Mouse (Mus musculus): ENCODE results near the gene Vmn1r54.
"Not testable (repeated sequence)": the region's sequence is repeated elsewhere in the genome, so short reads cannot be mapped to it uniquely, and the experiment has no call there.

Gene Vmn1r54

DNA sequence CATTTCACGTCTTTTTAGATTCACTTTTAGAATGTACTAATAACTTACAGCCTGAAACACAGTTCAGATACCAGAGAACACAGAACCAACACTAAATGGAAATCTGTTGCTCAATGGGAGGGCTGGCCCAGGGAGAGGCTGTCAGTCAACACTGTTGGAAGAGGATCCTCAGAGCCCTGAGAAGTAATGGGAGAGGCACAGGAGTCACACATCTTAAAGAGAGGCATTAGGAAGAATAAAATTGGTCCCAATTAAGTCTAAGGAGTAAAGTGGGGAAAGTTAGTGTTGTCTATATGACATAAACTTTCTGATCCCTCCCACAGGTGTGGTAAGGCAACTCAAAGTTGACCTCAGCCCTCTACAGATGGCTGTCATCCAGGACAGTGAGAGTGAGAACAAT, at the start of gene Vmn1r54:
Gene Vmn1r54, plus strand, starts transcription at position 301 of the 400 bp plus-strand sequence.
- DNase-seq (ENCODE audit: low spot score), result no peak

DNA sequence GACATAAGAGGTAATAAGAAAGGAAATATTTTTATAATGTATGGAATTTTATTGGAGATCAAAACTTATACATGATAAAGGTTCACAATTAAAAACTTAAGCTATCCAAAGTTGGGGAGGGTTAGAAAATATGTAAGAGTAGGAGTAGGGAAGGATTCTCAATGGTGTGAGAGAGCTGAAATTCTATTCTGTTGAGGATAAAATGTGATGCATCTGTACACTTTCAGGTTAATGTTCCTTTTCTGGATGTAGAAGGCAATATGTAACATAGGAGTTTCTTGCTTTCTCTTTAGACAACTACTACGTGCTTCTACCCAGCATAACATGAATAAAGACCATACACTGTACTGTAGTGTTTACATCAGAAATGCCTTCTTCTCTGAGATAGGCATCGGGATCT, 43.6 kb upstream of the Vmn1r54 start, which contains the start of gene V1ra8:
Gene V1ra8, plus strand, starts transcription at position 301 of the 400 bp plus-strand sequence.
- DNase-seq (ENCODE audit: low spot score), result not testable (repeated sequence)

DNA sequence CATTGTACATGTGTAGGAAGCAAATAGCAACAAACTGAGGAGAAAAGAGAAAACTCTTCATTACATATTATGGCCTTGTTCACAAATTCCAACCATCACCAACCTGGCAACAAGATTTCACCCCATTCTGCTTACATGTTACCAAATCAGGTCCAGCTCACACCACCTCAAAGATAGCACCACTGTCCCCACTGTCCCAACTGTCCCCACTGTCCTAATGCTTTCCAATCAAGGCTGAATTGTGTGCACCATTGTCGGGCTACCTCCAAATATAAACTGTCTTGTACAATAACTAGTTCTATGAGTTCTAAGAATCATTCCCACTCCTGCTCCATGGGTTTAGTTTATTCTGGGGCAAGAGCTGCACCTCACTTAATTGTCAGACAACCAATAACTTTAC, 21.8 kb upstream of the Vmn1r54 start, which contains the start of gene Vmn1r53:
Gene Vmn1r53, minus strand, starts transcription at position 101 of the 400 bp plus-strand sequence.
- no peak for DNase-seq (ENCODE audit: low spot score)

DNA sequence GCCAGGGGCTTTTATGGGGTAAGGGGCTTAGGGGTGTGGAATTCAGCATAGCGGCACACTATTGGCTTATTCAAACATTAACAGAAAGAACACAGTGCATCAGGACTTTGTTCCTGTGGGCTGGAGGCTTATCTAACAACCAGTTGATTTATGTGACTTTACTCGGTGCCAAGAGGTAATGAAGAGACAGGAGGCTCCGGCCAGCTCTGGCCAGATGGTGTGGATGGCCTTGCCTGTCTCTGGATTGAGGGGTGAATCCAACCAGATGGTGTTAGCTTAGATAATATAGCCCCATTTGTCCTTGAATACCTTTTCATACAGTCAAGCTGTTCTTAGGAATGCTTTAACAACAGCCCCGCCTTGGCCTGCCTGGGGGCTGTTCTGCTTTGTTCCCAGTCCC, 14.0 kb upstream of the Vmn1r54 start:
- DNase-seq (ENCODE audit: low spot score), result not testable (repeated sequence)

DNA sequence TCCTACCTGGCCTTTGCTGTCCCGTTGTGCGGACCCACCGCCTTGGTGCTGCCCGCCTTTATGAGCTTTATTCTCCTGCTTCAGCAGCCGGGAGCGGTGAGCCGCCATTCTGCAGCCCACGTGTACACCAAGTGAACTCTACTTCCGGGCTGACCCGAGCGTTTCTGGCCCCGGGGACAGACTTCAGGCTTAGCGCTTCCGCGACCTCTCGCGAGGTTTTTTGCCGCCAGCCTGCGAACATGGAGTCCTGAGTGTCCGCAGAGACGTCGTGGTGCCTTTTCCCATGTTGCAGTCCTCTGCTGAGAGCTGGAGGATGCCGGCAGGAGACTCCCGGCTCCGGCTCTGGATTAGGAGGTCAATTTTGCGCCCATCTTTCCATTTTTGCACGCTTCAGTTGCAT, 13.4 kb upstream of the Vmn1r54 start:
- no peak for DNase-seq (ENCODE audit: low spot score)

DNA sequence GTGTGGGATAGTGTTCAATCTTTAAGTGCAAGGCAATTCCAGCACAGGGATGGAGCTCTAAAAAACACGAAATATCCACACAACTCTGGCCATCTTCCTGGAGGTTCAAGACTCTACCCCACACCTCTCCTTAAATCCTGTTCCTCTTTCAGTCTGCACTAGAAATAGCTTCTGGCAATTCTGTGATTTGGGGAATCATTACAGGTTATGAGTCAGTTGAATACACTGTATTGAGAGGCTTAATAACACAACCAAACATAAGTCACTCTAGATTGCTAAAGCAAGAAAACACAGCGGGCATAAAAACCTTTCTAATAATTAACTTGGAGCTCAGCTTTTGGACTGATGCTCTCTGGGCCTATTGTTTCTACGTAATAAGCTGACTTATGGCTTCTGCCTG, 2.1 kb upstream of the Vmn1r54 start:
- DNase-seq (ENCODE audit: low spot score), result no peak

DNA sequence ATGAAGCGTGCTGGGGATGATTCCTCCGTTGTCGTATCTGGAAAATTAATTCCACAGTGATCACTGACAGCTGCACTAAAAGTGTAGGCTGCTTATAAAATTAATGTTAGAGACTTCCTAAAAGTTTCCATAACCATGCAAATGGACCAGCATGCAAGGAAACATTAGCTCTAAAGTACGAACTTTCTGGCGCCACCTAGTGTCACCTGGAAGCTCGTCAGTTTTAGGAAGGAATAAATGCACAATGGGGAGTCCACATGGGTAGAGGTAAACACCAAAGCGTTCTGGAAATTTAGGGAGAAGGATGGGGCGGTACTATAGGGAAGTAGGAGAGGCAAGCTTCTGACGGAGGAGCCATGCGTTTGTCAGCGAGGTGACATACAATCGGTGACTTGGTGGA, 42.2 kb downstream of the Vmn1r54 start:
- peak; percentile 18 for DNase-seq (ENCODE audit: low spot score)

DNA sequence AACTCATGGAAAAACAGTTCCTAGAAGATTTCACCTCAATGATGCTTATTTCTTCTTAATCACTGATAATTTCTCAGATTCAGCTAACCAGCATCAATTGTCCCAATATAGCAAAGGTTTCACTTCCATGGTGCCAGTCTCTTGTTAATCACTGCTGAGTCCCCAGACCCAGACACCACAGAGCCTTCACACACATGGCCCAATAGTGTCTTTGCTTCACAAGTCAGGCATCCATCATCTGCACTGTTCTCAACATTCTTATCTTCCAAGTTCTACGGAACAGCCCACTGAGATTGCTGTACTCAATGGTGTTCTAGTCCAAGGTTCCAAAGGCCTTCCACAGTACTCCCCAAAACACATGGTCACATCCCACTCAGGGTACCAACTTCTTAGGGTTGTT, 54.8 kb downstream of the Vmn1r54 start, which contains the start of gene BC048671:
Gene BC048671, plus strand, starts transcription at position 301 of the 400 bp plus-strand sequence.
- no peak for DNase-seq (ENCODE audit: low spot score)

DNA sequence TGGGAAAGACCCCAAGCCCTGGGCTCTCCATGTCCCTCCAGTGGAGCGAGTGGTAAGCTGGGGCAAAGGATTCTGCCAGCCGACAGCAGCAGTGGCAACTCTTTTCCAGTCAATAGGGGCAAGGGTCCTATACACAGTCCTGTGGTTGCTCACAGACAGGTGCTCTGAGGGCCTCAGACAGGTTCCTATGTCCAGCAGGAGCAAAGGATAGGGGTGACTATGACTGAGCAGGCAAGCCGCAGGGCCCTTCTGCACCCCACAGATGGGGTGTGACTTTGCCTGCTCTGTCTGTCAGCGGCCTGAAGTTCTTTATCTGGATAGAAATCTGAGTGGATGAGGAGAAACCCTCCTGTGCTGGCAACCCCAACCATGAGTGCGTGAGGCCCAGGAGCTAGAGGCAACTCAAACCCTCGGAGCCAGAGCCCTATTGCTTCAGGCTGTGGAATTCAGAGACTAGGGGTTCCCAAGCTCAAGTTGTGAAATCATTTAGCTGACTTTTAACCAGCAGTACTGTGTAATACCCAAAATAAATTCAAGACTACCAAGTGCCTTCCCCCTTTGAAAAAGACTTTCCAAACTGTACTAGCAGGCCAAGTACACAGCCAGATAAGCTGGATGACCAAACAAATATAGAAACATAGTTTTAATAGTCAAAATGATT, 60.3 kb downstream of the Vmn1r54 start:
- DNase-seq (ENCODE audit: low spot score), result no peak

DNA sequence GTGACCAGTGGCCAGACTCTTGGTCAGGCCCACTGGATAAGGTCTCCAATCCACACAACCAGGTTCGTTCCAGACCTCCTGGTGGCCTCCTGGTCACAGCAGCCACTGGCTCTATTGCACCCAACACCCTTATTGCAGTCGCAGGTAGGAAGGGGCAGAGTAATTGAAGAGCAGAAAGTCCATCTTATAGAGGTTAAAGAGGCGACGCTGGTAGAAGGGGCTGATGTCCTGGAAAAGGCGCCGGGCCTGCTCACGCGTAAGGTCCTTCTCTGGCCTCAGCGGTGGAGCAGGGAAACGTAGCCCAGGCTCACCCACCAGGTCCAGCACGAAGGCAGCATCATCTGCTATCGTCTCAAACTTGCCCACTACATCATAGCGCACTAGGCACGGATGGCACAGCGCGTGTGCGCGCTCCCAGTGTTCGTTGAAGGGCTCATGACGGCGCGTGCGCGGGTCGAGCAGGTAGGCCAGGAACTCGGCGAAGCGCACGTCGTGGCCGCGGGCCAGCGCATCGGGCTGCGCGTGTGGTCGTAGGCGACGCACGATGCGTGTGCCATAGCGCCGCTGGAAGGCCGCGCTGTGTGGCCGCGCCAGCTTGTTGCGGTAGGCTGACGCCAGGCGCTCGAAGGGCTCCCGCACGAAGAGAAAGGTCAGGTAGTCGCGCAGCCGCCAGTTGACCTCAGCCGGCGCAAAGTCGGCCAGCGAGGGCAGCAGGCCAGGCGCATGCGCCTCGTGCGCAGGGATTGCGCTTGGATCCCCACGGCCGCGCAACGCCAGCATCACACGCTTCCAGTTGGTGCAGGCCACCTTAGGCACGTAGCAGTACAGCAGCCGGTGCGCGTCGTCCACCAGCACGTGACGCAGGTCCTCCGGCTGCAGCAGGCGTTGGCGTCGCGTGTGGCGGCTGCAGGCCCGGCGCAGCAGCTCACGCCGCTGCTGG, 63.0 kb downstream of the Vmn1r54 start:
- no peak for DNase-seq (ENCODE audit: low spot score)

DNA sequence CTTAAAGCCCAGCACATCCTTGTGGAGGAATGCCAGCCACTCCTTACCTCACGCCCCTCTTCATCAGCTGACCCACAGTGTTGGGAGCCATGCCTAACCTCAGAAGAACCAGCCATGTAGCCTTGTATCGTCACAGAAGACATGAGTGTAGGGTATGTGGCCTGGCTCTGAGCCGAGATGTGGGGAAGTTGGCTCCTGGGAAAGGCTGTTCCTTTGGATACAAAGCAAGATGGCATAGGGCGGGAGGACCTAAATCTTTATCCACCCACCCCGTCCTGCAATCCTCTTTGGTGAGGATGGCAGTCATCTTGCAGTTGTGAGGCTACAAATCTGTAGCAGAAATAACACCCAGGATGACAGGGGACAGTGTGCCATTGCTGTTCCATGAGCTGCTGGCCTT, 69.9 kb downstream of the Vmn1r54 start:
- DNase-seq (ENCODE audit: low spot score), result no peak

DNA sequence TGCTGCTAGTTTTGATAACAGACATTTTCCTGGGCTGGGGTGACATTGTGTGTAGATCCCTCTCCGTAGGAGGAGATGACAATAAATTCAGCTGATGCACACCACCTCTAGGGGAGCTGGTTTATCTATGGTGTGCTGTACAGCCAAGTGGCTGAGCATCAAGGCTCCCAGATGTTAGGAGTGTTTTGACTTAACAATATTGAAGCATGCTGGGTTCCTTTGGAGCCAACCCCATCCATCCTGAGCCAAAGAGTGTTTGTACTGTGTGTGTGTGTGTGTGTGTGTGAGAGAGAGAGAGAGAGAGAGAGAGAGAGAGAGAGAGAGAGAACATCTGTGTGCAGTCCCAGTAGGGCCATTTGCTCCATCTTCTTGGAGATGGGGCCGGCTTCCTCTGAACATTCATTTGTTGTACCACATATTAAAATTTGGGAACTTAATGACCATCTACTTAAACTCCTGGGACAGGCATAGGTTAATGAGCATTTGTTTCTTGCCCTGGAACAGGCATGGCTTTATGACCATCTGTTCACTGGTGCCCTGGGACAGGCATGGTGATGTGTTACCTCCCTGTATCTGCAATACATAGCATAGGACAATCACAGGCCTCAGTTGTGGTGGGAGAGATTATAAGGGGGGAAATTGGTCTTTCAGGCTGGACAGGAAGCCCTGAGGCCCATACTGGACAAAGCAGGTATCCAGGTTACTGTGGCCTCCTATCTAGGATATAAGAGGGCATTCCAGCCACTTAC, 71.6 kb downstream of the Vmn1r54 start:
- no peak for DNase-seq (ENCODE audit: low spot score)

DNA sequence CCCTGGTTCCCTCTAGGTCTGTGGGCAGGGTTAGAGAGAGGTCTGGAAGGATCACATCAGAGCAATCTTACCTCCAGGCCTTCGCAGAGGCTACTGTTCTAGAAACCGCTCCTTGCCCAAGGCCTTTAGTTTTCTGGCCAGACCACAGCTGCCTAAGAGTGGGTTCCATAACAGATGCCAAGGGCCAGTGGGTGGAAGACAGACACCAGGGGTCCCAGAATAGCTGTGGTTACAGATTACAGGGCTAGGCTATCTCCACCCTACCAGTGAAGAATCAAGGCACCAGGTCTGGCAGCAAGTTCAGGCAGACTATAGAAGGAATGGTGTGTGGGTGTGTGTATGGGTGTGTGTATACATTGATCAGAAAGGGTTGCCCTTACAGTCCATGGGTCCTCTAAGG, 72.9 kb downstream of the Vmn1r54 start:
- no peak for DNase-seq (ENCODE audit: low spot score)

DNA sequence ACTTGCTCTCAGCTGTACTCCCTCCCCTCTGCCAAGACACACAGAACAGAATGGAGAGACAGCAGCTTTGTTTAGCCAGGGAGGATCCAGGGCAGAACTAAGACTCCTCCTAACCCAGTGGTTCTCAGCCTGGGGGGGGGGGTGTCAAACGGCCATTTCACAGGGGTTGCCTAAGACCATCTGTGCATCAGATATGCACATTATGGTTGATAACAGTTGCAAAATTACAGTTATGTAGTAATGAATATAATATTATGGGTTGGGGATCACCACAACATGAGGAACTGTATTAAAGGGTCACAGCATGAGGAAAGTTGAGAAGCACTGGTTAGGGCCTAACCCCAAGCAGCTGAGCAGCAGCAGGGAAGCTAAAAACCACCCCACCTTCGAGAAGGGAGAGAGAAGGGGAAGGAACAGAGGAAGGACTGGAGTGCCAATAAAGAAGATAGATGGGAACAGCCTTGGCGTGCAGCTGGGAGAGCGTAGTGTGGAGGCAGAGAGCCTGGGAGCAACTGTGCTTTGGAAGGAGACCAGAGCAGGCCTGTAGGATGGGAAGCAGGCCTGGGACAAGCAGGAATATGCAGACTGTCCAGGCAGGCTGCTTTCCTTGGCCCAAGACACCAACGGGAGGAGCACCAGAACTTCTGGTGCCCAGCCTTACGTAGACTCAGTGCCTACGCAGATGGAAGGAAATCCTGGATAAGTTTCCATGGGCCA, 73.5 kb downstream of the Vmn1r54 start:
- no peak for DNase-seq (ENCODE audit: low spot score)

DNA sequence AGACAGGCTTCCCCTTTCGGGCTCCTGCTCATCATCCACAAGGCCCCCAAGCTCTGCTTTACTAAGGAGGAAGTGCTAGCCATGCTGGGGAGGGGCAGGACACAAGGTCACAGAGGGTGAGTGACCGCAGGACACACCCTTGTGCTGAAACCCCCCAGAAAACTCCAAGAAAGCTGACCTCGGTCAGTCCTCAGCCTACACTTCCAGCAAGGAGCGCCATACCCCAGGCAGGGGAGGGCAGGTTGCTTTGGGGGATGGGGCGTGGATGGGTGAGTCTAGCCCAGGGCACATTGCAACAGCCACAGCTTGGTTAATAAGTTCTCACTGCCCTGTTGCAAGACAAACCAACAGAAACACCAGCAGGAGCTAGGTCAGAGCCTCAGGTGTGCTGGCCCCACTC, 74.3 kb downstream of the Vmn1r54 start:
- no peak for DNase-seq (ENCODE audit: low spot score)

All from embryo, embryonic 10.5 days (tissue).